Mouse (Mus musculus) heart, embryonic 16.5 days (tissue): ENCODE data around the gene Ripor1. TPM values are rescaled to one million over a fixed set of nuclear protein-coding genes. Genes with fewer than 3 reads are reported as not detected.

Experiments
- ATAC-seq: fragments of 200-750 bp; cut with Nextera tagmentation; replicated peaks from 2 replicates; pipeline ENCODE4 v1.8.0; 2017; ENCODE audit warnings: moderate number of reproducible peaks; ENCODE audit not compliant: insufficient read depth, low FRiP score; ENCODE audit errors: extremely low read depth
- H3K27ac ChIP-seq: fragments of 300-500 bp; sonication (generic); 2 replicates; pipeline ENCODE4 v1.5.1; 2014; ENCODE audit warnings: mild to moderate bottlenecking, low read length, control low read depth, moderate library complexity
- H3K27me3 ChIP-seq: fragments of 300-500 bp; sonication (generic); 2 replicates; pipeline ENCODE4 v1.6.1; 2014; ENCODE audit warnings: low read length, mixed read lengths; ENCODE audit not compliant: control insufficient read depth, insufficient read depth
- H3K36me3 ChIP-seq: fragments of 300-500 bp; sonication (generic); 2 replicates; pipeline ENCODE4 v1.6.1; 2014; ENCODE audit not compliant: control insufficient read depth, insufficient read depth
- H3K4me1 ChIP-seq: fragments of 300-500 bp; sonication (generic); 2 replicates; pipeline ENCODE4 v1.6.1; 2014; ENCODE audit warnings: low read length, mixed read lengths; ENCODE audit not compliant: control insufficient read depth, insufficient read depth
- H3K4me2 ChIP-seq: fragments of 300-500 bp; sonication (generic); 2 replicates; pipeline ENCODE4 v1.6.1; 2014; ENCODE audit warnings: low read depth, mild to moderate bottlenecking, control low read depth, low read length
- H3K4me3 ChIP-seq: fragments of 300-500 bp; sonication (generic); 2 replicates; pipeline ENCODE4 v1.5.1; 2014; ENCODE audit warnings: mild to moderate bottlenecking, control low read depth, low read length
- H3K9ac ChIP-seq: fragments of 300-500 bp; sonication (generic); 2 replicates; pipeline ENCODE4 v1.6.1; 2014; ENCODE audit warnings: low read length, control low read depth
- H3K9me3 ChIP-seq: fragments of 300-500 bp; sonication (generic); replicated peaks from 2 replicates; pipeline ENCODE4 v1.6.1; 2016; ENCODE audit warnings: low read length; ENCODE audit not compliant: control insufficient read depth
- WGBS: fragments of 180-500 bp; shearing (Covaris S2); extraction: QIAGEN DNeasy Blood & Tissue Kit; methylation state at CpG from one replicate; pipeline ENCODE4 v1.1.7; 2014; 5-methylcytosine and 5-hydroxymethylcytosine counted together
- polyA plus RNA-seq: library from polyadenylated mRNA; unstranded; fragments of >200 nt; fragmentation: Nextera tagmentation; extraction: Ambion mirVana; gene quantifications from 2 replicates; pipeline ENCODE4 v1.2.1, GENCODE M21; 2015

Ripor1 gene
- polyA plus RNA-seq, 1 experiment from 2014 or later: 36.2 TPM

- Histone ChIP-seq H3K9ac (no peak overlapping the region), H3K9me3 (no peaks in the 10 kb centered on the region), H3K4me2 (no peak overlapping the region), H3K27me3 (no peaks in the 10 kb centered on the region), H3K27ac (no peak overlapping the region), H3K36me3 (peaks cover 45% of the 10 kb centered on the region), H3K4me1 (peaks cover 11% of the 10 kb centered on the region), H3K4me3 (no peak overlapping the region)
- no peak for ATAC-seq
- 65% methylated on average over 4 of the region's 4 CpGs for WGBS
Observed at GRCm38 (mm10) chr8:105621841-105622240, 16.8 kb downstream of the Ripor1 start.

GRCm38 (mm10) chr8:105622421-105622920 lies 17.4 kb downstream of the Ripor1 start:
- H3K4me2 ChIP-seq: no peak overlapping the region
- H3K9ac ChIP-seq: peak overlapping the region; percentile 12; the same call in 1 of the 2 replicates
- H3K27me3 ChIP-seq: no peaks in the 10 kb centered on the region
- H3K4me1 ChIP-seq: peaks cover 11% of the 10 kb centered on the region
- 5% methylated on average over 8 of the region's 8 CpGs for WGBS
- H3K9me3 ChIP-seq: no peaks in the 10 kb centered on the region
- H3K36me3 ChIP-seq: peaks cover 40% of the 10 kb centered on the region
- H3K27ac ChIP-seq: peak overlapping the region; percentile 79
- peak; percentile 85 for ATAC-seq
- H3K4me3 ChIP-seq: no peak overlapping the region

- H3K4me3 ChIP-seq: no peak overlapping the region
- peak; percentile 54 for ATAC-seq
- peak overlapping the region; percentile 27; the same call in 1 of the 2 replicates for H3K4me2 ChIP-seq
- no peaks in the 10 kb centered on the region for H3K27me3 ChIP-seq
- WGBS: 33% methylated on average over 5 of the region's 5 CpGs
- peak overlapping the region; percentile 28; the same call in 1 of the 2 replicates for H3K9ac ChIP-seq
- no peaks in the 10 kb centered on the region for H3K9me3 ChIP-seq
- peaks cover 11% of the 10 kb centered on the region for H3K4me1 ChIP-seq
- peaks cover 34% of the 10 kb centered on the region for H3K36me3 ChIP-seq
- peak overlapping the region; percentile 79 for H3K27ac ChIP-seq
Observed at GRCm38 (mm10) chr8:105623118-105623517, 18.1 kb downstream of the Ripor1 start.

GRCm38 (mm10) chr8:105623679-105624245 lies 18.7 kb downstream of the Ripor1 start:
- peak overlapping the region; percentile 27; the same call in 1 of the 2 replicates for H3K4me2 ChIP-seq
- H3K36me3 ChIP-seq: peaks cover 27% of the 10 kb centered on the region
- peak overlapping the region; percentile 58 for H3K27ac ChIP-seq
- H3K9me3 ChIP-seq: no peaks in the 10 kb centered on the region
- ATAC-seq: no peak
- peaks cover 11% of the 10 kb centered on the region for H3K4me1 ChIP-seq
- peak overlapping the region; percentile 28; the same call in 1 of the 2 replicates for H3K9ac ChIP-seq
- H3K4me3 ChIP-seq: no peak overlapping the region
- WGBS: 56% methylated on average over 7 of the region's 7 CpGs
- no peaks in the 10 kb centered on the region for H3K27me3 ChIP-seq

- H3K9ac ChIP-seq: peak overlapping the region; percentile 47; the same call in 1 of the 2 replicates
- no peaks in the 10 kb centered on the region for H3K9me3 ChIP-seq
- peak overlapping the region; percentile 58; the same call in 1 of the 2 replicates for H3K27ac ChIP-seq
- H3K27me3 ChIP-seq: no peaks in the 10 kb centered on the region
- WGBS: 63% methylated on average over 3 of the region's 3 CpGs
- no peak overlapping the region for H3K4me3 ChIP-seq
- H3K36me3 ChIP-seq: peaks cover 21% of the 10 kb centered on the region
- no peak for ATAC-seq
- H3K4me1 ChIP-seq: peaks cover 11% of the 10 kb centered on the region
- H3K4me2 ChIP-seq: no peak overlapping the region
Observed at GRCm38 (mm10) chr8:105624401-105624800, 19.3 kb downstream of the Ripor1 start.

GRCm38 (mm10) chr8:105624831-105625230 lies 19.8 kb downstream of the Ripor1 start:
- 43% methylated on average over 1 of the region's 1 CpGs for WGBS
- Histone ChIP-seq H3K4me1 (peaks cover 11% of the 10 kb centered on the region), H3K4me3 (no peak overlapping the region), H3K9ac (no peak overlapping the region; the same call in 1 of the 2 replicates), H3K36me3 (peaks cover 17% of the 10 kb centered on the region; the same call in 1 of the 2 replicates), H3K9me3 (no peaks in the 10 kb centered on the region), H3K27ac (peak overlapping the region; percentile 58; the same call in 1 of the 2 replicates), H3K4me2 (no peak overlapping the region), H3K27me3 (no peaks in the 10 kb centered on the region)
- ATAC-seq: no peak

- no peak overlapping the region for H3K27ac ChIP-seq
- WGBS: 76% methylated on average over 1 of the region's 1 CpGs
- no peak overlapping the region for H3K4me3 ChIP-seq
- H3K4me2 ChIP-seq: no peak overlapping the region
- no peaks in the 10 kb centered on the region for H3K27me3 ChIP-seq
- no peaks in the 10 kb centered on the region for H3K9me3 ChIP-seq
- H3K4me1 ChIP-seq: peaks cover 11% of the 10 kb centered on the region
- ATAC-seq: no peak
- H3K9ac ChIP-seq: no peak overlapping the region
- peaks cover 5% of the 10 kb centered on the region; the same call in 1 of the 2 replicates for H3K36me3 ChIP-seq
Observed at GRCm38 (mm10) chr8:105626086-105626485, 21.0 kb downstream of the Ripor1 start.

GRCm38 (mm10) chr8:105629337-105629736 lies 24.3 kb downstream of the Ripor1 start:
- Histone ChIP-seq H3K9ac (no peak overlapping the region), H3K27ac (no peak overlapping the region), H3K36me3 (no peaks in the 10 kb centered on the region), H3K4me1 (peaks cover 3% of the 10 kb centered on the region; the same call in 1 of the 2 replicates), H3K4me2 (no peak overlapping the region), H3K4me3 (no peak overlapping the region), H3K27me3 (no peaks in the 10 kb centered on the region), H3K9me3 (no peaks in the 10 kb centered on the region)
- ATAC-seq: no peak
- WGBS: 82% methylated on average over 4 of the region's 4 CpGs

GRCm38 (mm10) chr8:105634771-105635458 lies 29.9 kb downstream of the Ripor1 start:
- Histone ChIP-seq H3K9ac (peak overlapping the region; percentile 81), H3K36me3 (no peaks in the 10 kb centered on the region), H3K27me3 (no peaks in the 10 kb centered on the region), H3K4me1 (peaks cover 20% of the 10 kb centered on the region), H3K9me3 (no peaks in the 10 kb centered on the region), H3K4me2 (peak overlapping the region; percentile 81), H3K4me3 (peak overlapping the region; percentile 81), H3K27ac (no peak overlapping the region)
- no peak for ATAC-seq
- 84% methylated on average over 2 of the region's 2 CpGs for WGBS
